ENCODE assay signal across 12 mouse cellular contexts in the genomic region with DNA sequence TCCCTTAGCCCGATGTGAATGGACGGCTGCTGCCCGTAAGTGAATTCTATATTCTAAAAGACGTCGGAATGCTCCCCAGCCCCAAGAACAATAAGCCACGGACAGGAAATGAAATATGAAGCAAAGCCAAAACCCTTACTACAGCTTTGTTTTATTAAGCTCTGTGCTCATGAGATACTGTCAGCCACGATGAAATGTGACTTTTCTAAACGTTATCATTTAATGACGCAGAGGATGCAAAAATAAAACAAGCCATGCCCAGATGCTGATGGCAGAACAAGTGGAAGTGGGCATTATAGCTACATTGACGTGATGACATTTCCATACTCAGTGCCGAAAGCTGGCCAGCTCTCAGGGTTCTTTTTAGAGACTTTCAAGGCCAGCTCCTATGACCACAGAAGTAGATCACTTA.
DNase-seq lines count a peak whose midpoint lies in the region; TF ChIP-seq lines count a peak whose summit lies in the region.
"Had no signal": no experiment of that assay in that cellular context is flagged by ENCODE, and none has a peak within 500 bp of the region (broad histone marks: within the 10 kb centered on the region; RNA-seq: fewer than 3 reads in every experiment).

No protein-coding gene starts in this region.

- peaks cover 2% of the 10 kb centered on the region for H3K4me1 ChIP-seq in lung, adult 2 months (ENCODE audit: control insufficient read depth, insufficient read depth, low read length)

- peak; percentile 56 to 85 for DNase-seq in adrenal gland, adult (ENCODE audit: inconsistent age in 2 of 2, low spot score in 1 of 2)
- DNase-seq in adrenal gland, postnatal 25 days: no peak
- DNase-seq in lung, adult 2 months: no peak
- DNase-seq in lung, postnatal 14 days: no peak
- DNase-seq in kidney, postnatal 10 days: peak; percentile 22
- DNase-seq in frontal cortex, adult 2 months (ENCODE audit: extremely low spot score in 1 of 2, low spot score in 1 of 2): no peak
- DNase-seq in left cerebral cortex, postnatal 10 days (ENCODE audit: extremely low spot score in 1 of 2, low spot score in 2 of 2): no peak
- DNase-seq: cerebellum, adult 11 months; layer of hippocampus, postnatal 36 days had no signal

- H3K4me3 ChIP-seq in lung, adult 2 months (replicated peaks; ENCODE audit: extremely low read depth, low read depth, low read length): peak overlapping the region; percentile 9
- no peak overlapping the region for H3K4me3 ChIP-seq in myocyte

- no peaks in the 10 kb centered on the region for H3K79me2 ChIP-seq in myocyte (ENCODE audit: control insufficient read depth, insufficient read depth)

- intact Hi-C loops in left cerebral cortex, postnatal 10 days (cut with DNase I): no loop called here

- WGBS in lung, adult 2 months: 41% methylated on average over 11 of the region's 11 CpGs

- H3ac ChIP-seq in myocyte (ENCODE audit: control insufficient read depth, insufficient read length): no peak overlapping the region

- no peaks in the 10 kb centered on the region for H3K36me3 ChIP-seq in myocyte (ENCODE audit: control insufficient read depth, insufficient read depth)
- H3K36me3 ChIP-seq: G1E had no signal

- H3K4me2 ChIP-seq in myocyte (ENCODE audit: low read depth): peak overlapping the region; percentile 3
- H3K4me2 ChIP-seq: hindbrain, embryonic 14.5 days had no signal

- no peak for TF ChIP-seq POLR2A in lung, adult 2 months (IDR thresholded peaks at IDR 0.05; ENCODE audit: borderline replicate concordance, extremely low read depth, low read depth, low read length)
- TF ChIP-seq POLR2A in myocyte (IDR thresholded peaks at IDR 0.05; ENCODE audit: insufficient read length, low read depth): no peak

- TF ChIP-seq CTCF in lung, adult 2 months (IDR thresholded peaks at IDR 0.05; ENCODE audit: insufficient read depth, low read length): no peak

- no peaks in the 10 kb centered on the region for H3K27me3 ChIP-seq in myocyte (ENCODE audit: control insufficient read depth, insufficient read depth, insufficient read length)

TF ChIP-seq in myocyte, 11 proteins besides CTCF, POLR2A, EP300 and RAD21:
- TF ChIP-seq MAX (IDR thresholded peaks at IDR 0.05; ENCODE audit: low read depth) (no peak), MYOD1 (IDR thresholded peaks at IDR 0.05; ENCODE audit: control insufficient read depth in 1 of 3, insufficient read length in 2 of 3, low read depth in 2 of 3) (no peak), CEBPB (IDR thresholded peaks at IDR 0.05; ENCODE audit: insufficient read depth, poor library complexity, severe bottlenecking) (no peak), TCF12 (IDR thresholded peaks at IDR 0.05; ENCODE audit: insufficient read depth, poor library complexity, severe bottlenecking) (no peak), E2F4 (IDR thresholded peaks at IDR 0.05; ENCODE audit: insufficient read depth) (no peak), SRF (IDR thresholded peaks at IDR 0.05; ENCODE audit: control insufficient read depth, insufficient read length, low read depth) (no peak)

Comparison
In these comparisons a context has a peak if more than half of its experiments do, and no peak if none do; other contexts are left out.
1. DNase-seq: peak in adrenal gland, adult (2 of 2) and kidney, postnatal 10 days (single experiment); none in adrenal gland, postnatal 25 days (single experiment), lung, adult 2 months (single experiment), lung, postnatal 14 days (single experiment), frontal cortex, adult 2 months (0 of 2) and left cerebral cortex, postnatal 10 days (0 of 2).